Mouse (Mus musculus): ENCODE results near the gene Setd1b.

- TF ChIP-seq ZNF384 (IDR thresholded peaks at IDR 0.05; ENCODE audit: low read depth, low read length) (no peak), E2F4 (IDR thresholded peaks at IDR 0.05; ENCODE audit: borderline replicate concordance, low read depth, low read length) (no peak), CTCF (IDR thresholded peaks at IDR 0.05 in 2 of 3, conservative IDR thresholded peaks at IDR 0.05 in 1 of 3; ENCODE audit: control insufficient read depth in 1 of 3, insufficient read depth in 1 of 3, low read depth in 2 of 3, low read length in 3 of 3, poor library complexity in 1 of 3, severe bottlenecking in 1 of 3) (no peak), EP300 (IDR thresholded peaks at IDR 0.05; ENCODE audit: low read depth in 1 of 2, low read length in 2 of 2) (no peak), BHLHE40 (IDR thresholded peaks at IDR 0.05; ENCODE audit: borderline replicate concordance, low read depth, low read length) (no peak), ZMIZ1 (IDR thresholded peaks at IDR 0.05; ENCODE audit: low read depth, low read length) (no peak), POLR2A (IDR thresholded peaks at IDR 0.05; ENCODE audit: control insufficient read depth in 1 of 2, insufficient read depth in 1 of 2, low read depth in 1 of 2, low read length in 2 of 2, poor library complexity in 1 of 2) (no peak), MYC (IDR thresholded peaks at IDR 0.05; ENCODE audit: low read depth, low read length) (no peak), CHD2 (IDR thresholded peaks at IDR 0.05; ENCODE audit: low read length) (no peak), ZKSCAN1 (IDR thresholded peaks at IDR 0.05; ENCODE audit: low read depth, low read length) (no peak), TCF12 (IDR thresholded peaks at IDR 0.05; ENCODE audit: low read depth, low read length) (no peak), NRF1 (IDR thresholded peaks at IDR 0.05; ENCODE audit: insufficient read depth, low read depth, low read length, poor library complexity, severe bottlenecking) (no peak), ETS1 (IDR thresholded peaks at IDR 0.05; ENCODE audit: low read depth, low read length) (no peak), GATA1 (IDR thresholded peaks at IDR 0.05; ENCODE audit: low read depth, low read length) (no peak)
Measured at GRCm38 (mm10) chr5:123146357-123146756, 4.4 kb downstream of the Setd1b start.

All from MEL (cell line).